Mouse (Mus musculus): Measurements from ENCODE around the gene Ankrd66. TPM values are rescaled to one million over a fixed set of nuclear protein-coding genes. Genes with fewer than 3 reads are reported as not detected.
"Not testable (repeated sequence)": the region's sequence is repeated elsewhere in the genome, so short reads cannot be mapped to it uniquely, and the experiment has no call there.

The Ankrd66 gene
- polyA plus RNA-seq, 2 experiments = 0.14 to 0.18 TPM

GRCm38 (mm10) chr17:43557104-43557503, 13.7 kb upstream of the Ankrd66 start:
- Histone ChIP-seq H3K4me3 (replicated peaks; ENCODE audit: low read length) (no peak overlapping the region), H3K4me1 (ENCODE audit: control insufficient read depth, insufficient read depth, low read length) (no peaks in the 10 kb centered on the region), H3K4me2 (replicated peaks; ENCODE audit: low read depth, low read length, severe bottlenecking) (no peak overlapping the region), H3K9me3 (ENCODE audit: control insufficient read depth, low read length) (no peaks in the 10 kb centered on the region), H3K27me3 (ENCODE audit: control insufficient read depth, insufficient read depth, low read length) (no peaks in the 10 kb centered on the region), H3K27ac (replicated peaks; ENCODE audit: low read depth, low read length) (no peak overlapping the region), H3K9ac (ENCODE audit: low read depth, low read length, severe bottlenecking) (no peak overlapping the region), H3K36me3 (ENCODE audit: control insufficient read depth, insufficient read depth, low read length) (no peaks in the 10 kb centered on the region)
- no peak for TF ChIP-seq POLR2A (IDR thresholded peaks at IDR 0.05; ENCODE audit: borderline replicate concordance, extremely low read depth, insufficient read depth, insufficient read length)
- no peak for DNase-seq (ENCODE audit: low spot score)
- WGBS = 90% methylated on average over 4 of the region's 4 CpGs
- no peak for ATAC-seq (ENCODE audit: low FRiP score, low read depth)

DNA sequence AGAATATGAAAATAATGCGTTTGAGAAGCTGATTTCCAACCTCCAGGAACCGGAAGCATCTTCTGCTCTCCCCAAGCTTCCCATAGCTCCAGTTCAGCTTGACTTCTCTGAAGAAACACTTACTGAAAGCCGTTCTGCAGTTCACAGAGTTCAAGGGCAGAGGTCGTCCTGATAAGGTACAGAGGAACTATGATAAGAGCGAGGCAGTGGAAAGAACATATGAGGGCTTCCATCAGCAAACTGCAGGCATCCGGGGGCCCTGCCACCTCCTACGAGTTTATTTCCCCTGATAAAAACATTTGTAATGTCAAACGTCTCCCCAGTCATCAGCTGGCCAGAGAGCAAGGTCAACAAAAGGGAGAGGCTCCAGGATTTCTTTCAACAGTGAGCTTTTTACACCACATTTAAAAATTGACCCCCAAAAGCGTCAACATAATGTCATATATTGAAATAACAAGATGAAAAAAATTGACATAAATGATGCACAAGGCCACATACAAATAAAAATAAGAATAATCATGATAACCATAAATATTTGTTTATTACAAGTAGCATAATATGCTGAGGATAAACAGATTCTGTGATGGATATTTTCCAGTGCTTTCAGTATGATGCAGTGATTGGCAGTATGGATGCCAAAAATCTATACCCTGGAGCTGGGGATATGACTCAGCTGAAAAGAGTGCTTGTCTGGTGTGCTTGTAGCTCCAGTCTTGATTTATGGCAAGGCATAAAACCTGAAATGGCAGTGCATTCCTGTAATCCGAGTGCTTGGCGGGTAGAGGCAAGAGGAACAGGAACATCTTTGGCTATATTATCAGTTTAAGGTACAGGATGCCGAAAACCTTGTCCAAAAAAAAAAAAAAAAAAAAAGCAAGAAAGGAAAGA, 11.3 kb upstream of the Ankrd66 start:
- no peaks in the 10 kb centered on the region for H3K9me3 ChIP-seq (ENCODE audit: control insufficient read depth, low read length)
- H3K4me1 ChIP-seq (ENCODE audit: control insufficient read depth, insufficient read depth, low read length) = no peaks in the 10 kb centered on the region
- H3K27ac ChIP-seq (replicated peaks; ENCODE audit: low read depth, low read length) = no peak overlapping the region
- ATAC-seq (ENCODE audit: low FRiP score, low read depth) (no peak), DNase-seq (ENCODE audit: low spot score) (peak; percentile 70)
- 54% methylated on average over 12 of the region's 12 CpGs for WGBS
- no peak overlapping the region for H3K4me3 ChIP-seq (replicated peaks; ENCODE audit: low read length)
- TF ChIP-seq POLR2A (IDR thresholded peaks at IDR 0.05; ENCODE audit: borderline replicate concordance, extremely low read depth, insufficient read depth, insufficient read length) = no peak
- H3K36me3 ChIP-seq (ENCODE audit: control insufficient read depth, insufficient read depth, low read length) = no peaks in the 10 kb centered on the region
- no peak overlapping the region for H3K4me2 ChIP-seq (replicated peaks; ENCODE audit: low read depth, low read length, severe bottlenecking)
- H3K9ac ChIP-seq (ENCODE audit: low read depth, low read length, severe bottlenecking) = no peak overlapping the region
- H3K27me3 ChIP-seq (ENCODE audit: control insufficient read depth, insufficient read depth, low read length) = no peaks in the 10 kb centered on the region

GRCm38 (mm10) chr17:43551122-43551630, 7.7 kb upstream of the Ankrd66 start:
- DNase-seq (ENCODE audit: low spot score) = peak; percentile 30
- WGBS = 24% methylated on average over 3 of the region's 3 CpGs
- no peak overlapping the region for H3K27ac ChIP-seq (replicated peaks; ENCODE audit: low read depth, low read length)

GRCm38 (mm10) chr17:43544040-43544439, 601 bp upstream of the Ankrd66 start:
- ATAC-seq (ENCODE audit: low FRiP score, low read depth) (no peak), DNase-seq (ENCODE audit: low spot score) (no peak)
- TF ChIP-seq POLR2A (IDR thresholded peaks at IDR 0.05; ENCODE audit: borderline replicate concordance, extremely low read depth, insufficient read depth, insufficient read length) = no peak
- H3K4me3 ChIP-seq (replicated peaks; ENCODE audit: low read length) = no peak overlapping the region
- no peak overlapping the region for H3K9ac ChIP-seq (ENCODE audit: low read depth, low read length, severe bottlenecking)
- H3K9me3 ChIP-seq (ENCODE audit: control insufficient read depth, low read length) = no peaks in the 10 kb centered on the region
- H3K27ac ChIP-seq (replicated peaks; ENCODE audit: low read depth, low read length) = no peak overlapping the region
- H3K4me1 ChIP-seq (ENCODE audit: control insufficient read depth, insufficient read depth, low read length) = no peaks in the 10 kb centered on the region
- 90% methylated on average over 4 of the region's 4 CpGs for WGBS
- no peaks in the 10 kb centered on the region for H3K36me3 ChIP-seq (ENCODE audit: control insufficient read depth, insufficient read depth, low read length)
- H3K4me2 ChIP-seq (replicated peaks; ENCODE audit: low read depth, low read length, severe bottlenecking) = no peak overlapping the region
- no peaks in the 10 kb centered on the region for H3K27me3 ChIP-seq (ENCODE audit: control insufficient read depth, insufficient read depth, low read length)

More at GRCm38 (mm10) chr17:43551122-43551630, 7.7 kb upstream of the Ankrd66 start:
- no peak for ATAC-seq (ENCODE audit: low FRiP score, low read depth)
- Histone ChIP-seq H3K9me3 (ENCODE audit: control insufficient read depth, low read length) (no peaks in the 10 kb centered on the region), H3K4me3 (replicated peaks; ENCODE audit: low read length) (no peak overlapping the region), H3K4me1 (ENCODE audit: control insufficient read depth, insufficient read depth, low read length) (no peaks in the 10 kb centered on the region), H3K9ac (ENCODE audit: low read depth, low read length, severe bottlenecking) (no peak overlapping the region), H3K4me2 (replicated peaks; ENCODE audit: low read depth, low read length, severe bottlenecking) (no peak overlapping the region), H3K27me3 (ENCODE audit: control insufficient read depth, insufficient read depth, low read length) (no peaks in the 10 kb centered on the region), H3K36me3 (ENCODE audit: control insufficient read depth, insufficient read depth, low read length) (no peaks in the 10 kb centered on the region)
- no peak for TF ChIP-seq POLR2A (IDR thresholded peaks at IDR 0.05; ENCODE audit: borderline replicate concordance, extremely low read depth, insufficient read depth, insufficient read length)

DNA sequence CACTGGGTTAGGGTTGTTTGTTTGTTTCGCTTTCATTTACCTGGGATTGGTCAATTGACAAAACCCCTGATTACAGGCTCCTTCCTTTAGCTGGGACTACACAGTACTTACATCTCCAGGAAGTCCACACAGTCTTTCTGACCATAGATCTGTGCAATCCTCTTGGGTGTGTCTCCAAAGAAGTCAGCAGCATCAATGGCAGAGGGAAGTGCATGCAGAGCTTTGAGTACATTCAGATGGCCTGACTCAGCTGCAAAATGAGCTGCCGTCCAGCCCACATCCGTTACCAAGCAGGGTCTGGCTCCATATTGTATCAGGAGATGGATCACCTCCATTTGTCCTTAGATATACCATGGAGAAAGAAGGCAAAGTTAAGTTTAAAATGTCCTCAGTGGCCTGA, 4.7 kb downstream of the Ankrd66 start:
- TF ChIP-seq POLR2A (IDR thresholded peaks at IDR 0.05; ENCODE audit: borderline replicate concordance, extremely low read depth, insufficient read depth, insufficient read length) = no peak
- Histone ChIP-seq H3K27me3 (ENCODE audit: control insufficient read depth, insufficient read depth, low read length) (no peaks in the 10 kb centered on the region), H3K9ac (ENCODE audit: low read depth, low read length, severe bottlenecking) (no peak overlapping the region), H3K4me1 (ENCODE audit: control insufficient read depth, insufficient read depth, low read length) (peaks cover 5% of the 10 kb centered on the region; the same call in 1 of the 2 replicates), H3K9me3 (ENCODE audit: control insufficient read depth, low read length) (no peaks in the 10 kb centered on the region), H3K4me2 (replicated peaks; ENCODE audit: low read depth, low read length, severe bottlenecking) (no peak overlapping the region), H3K36me3 (ENCODE audit: control insufficient read depth, insufficient read depth, low read length) (no peaks in the 10 kb centered on the region), H3K27ac (replicated peaks; ENCODE audit: low read depth, low read length) (no peak overlapping the region), H3K4me3 (replicated peaks; ENCODE audit: low read length) (no peak overlapping the region)
- WGBS = 82% methylated on average over 3 of the region's 3 CpGs
- ATAC-seq (ENCODE audit: low FRiP score, low read depth) (no peak), DNase-seq (ENCODE audit: low spot score) (no peak)

DNA sequence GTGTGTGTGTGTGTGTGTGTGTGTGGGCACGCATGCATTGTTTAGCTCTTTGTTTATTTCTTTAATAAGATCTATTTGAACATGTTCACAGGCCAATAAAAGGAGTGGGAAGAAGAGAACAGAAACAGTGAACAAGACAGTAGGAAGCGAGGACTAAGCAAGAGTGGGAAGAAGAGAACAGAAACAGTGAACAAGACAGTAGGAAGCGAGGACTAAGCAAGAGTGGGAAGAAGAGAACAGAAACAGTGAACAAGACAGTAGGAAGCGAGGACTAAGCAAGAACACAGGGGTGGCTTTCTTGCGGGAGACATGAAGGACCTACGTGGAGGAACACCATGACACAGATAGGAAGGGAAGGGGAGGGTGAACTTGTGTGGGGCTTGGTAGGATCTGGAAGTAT, 6.6 kb downstream of the Ankrd66 start:
- H3K4me1 ChIP-seq (ENCODE audit: control insufficient read depth, insufficient read depth, low read length); DNase-seq (ENCODE audit: low spot score); H3K9ac ChIP-seq (ENCODE audit: low read depth, low read length, severe bottlenecking); H3K36me3 ChIP-seq (ENCODE audit: control insufficient read depth, insufficient read depth, low read length); ATAC-seq (ENCODE audit: low FRiP score, low read depth); H3K27ac ChIP-seq (replicated peaks; ENCODE audit: low read depth, low read length); H3K9me3 ChIP-seq (ENCODE audit: control insufficient read depth, low read length); H3K27me3 ChIP-seq (ENCODE audit: control insufficient read depth, insufficient read depth, low read length); H3K4me3 ChIP-seq (replicated peaks; ENCODE audit: low read length); H3K4me2 ChIP-seq (replicated peaks; ENCODE audit: low read depth, low read length, severe bottlenecking): not testable (repeated sequence)
- 92% methylated on average over 6 of the region's 6 CpGs for WGBS

All from limb, embryonic 14.5 days (tissue).